Mouse (Mus musculus) frontal cortex, postnatal 25 days (tissue): ENCODE results near the gene Txndc5.

Experiments
- DNase-seq, 2 experiments: peaks; one replicate each; pipeline ENCODE4 v3.0.0; 2022; ENCODE audit warnings: low spot score in 2 of 2

Txndc5 gene

DNA sequence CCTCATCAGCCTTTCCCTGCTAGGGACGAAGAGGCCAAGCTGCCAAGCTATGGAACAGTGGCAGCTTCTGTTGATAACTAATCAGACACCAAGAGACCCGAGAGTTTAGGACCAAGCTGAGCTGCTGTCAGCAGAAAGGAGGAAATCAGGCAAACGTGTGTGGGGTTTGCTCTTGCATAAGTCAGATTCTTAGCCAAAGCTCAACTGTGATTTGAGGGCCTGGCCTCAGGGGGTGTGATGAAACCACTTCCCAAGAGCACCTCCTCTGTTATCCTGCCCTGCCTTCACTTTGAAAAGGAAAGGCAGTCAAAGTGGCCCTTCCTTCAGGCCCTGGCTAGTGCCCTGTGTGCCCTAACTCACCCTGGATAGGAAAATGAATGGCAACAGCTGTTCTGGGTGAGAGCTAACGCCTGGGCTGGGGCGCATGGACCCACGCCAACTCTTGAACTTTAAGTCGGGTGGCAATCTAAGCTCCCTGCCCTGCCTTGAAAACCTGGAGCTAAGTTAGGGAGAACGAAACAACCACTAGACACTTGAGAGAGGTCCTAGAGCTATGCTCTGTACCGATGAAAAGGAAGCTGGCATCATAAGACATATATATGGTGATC, at the start of gene Txndc5:
Txndc5 (minus strand) TSS at position 138 of the 608 bp plus-strand sequence.
- no peak for DNase-seq

DNA sequence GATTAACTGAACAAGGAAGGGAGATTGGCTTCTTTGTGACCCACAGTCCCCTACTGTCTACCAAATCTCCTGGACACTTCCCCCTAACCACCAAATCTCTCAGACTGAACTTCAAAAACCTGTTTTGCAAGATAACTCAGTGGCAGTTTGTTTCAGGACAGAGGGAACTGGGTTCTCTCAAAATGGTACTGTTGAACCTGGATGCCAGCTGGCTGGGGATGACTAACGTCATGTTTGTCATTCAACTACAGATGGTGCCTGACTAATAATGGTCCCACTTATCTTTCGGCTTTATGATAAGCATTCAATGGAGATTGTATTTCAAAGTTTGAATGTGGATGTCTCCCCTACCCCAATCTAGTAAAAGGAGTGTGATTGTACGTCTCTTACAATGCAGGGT, 46.0 kb upstream of the Txndc5 start:
- no peak for DNase-seq

DNA sequence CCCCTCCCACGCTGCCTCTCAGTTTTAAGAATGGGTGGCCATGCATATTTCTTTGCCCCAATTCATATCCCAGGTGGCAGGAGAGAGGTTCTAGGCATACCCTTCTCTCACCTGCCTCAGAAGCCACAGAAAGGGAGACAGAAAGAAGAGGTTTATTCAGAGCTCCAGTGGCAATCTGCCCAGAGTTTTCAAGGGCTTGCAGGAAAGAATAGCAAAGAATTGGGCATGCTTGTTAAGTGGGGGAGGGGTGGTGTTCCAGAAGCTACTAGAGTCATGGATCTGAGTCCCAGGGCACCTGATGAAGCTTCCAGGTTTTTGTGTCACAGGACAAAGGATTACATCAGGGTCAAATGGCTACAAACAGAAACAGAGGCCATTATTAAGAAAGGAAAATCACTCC, 44.7 kb upstream of the Txndc5 start:
- no peak for DNase-seq

DNA sequence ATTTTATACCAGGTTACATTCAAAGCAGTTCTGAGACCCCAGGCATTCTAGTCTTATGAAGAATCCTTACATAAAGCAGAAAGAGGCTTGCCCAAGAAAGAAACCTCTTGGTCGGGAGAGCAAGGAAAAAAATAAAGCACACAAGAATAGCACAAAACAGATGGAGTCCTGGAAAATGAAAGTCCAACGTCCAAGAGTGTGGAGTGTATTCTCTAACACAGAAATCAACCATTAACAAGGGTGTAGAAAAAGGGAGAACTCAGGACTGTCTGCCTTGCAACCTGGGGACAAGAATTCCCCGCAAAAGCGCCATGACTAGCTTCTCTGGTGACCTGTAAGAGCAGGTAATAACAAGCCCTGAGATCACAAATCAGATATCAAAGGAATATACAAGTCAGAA, 36.6 kb upstream of the Txndc5 start:
- DNase-seq = no peak

DNA sequence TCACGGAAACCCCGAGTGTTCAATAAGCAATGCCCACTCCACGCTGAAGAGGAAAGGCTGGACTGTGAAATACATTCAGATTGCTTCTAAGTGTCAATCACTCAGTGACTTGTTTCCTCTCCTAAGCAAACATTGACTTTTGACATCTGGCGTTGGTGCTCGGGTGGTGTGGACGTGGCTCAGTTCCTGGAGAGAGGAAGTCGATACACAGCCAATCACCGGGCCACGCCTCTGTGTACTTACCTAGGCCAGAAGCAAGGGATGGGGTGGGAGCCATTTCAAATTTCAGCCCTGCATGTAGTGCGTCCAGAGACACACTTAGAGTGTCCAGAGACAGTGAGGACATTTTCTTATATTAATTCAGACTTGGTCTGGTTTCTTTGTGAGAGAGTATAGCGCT, 26.0 kb upstream of the Txndc5 start:
- no peak for DNase-seq

DNA sequence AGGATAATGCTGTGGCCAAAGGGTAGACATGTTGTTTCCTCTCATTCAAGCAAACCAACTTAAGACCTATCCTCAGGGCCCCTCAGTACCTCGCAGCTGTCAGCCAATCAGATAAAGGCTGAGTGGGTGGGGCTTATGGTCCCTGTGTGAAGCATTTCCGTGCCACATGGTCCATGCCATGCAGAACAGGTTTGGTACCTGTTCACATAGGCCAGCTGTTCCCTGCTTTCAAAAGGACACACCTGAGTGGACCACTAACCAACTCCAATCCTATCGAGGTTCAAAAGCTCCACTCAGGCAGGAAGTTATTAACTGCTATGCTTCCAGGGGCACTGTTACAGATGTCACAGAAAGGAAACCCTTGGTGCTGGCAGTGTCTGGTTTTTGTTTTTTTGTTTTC, 25.6 kb upstream of the Txndc5 start:
- no peak for DNase-seq

DNA sequence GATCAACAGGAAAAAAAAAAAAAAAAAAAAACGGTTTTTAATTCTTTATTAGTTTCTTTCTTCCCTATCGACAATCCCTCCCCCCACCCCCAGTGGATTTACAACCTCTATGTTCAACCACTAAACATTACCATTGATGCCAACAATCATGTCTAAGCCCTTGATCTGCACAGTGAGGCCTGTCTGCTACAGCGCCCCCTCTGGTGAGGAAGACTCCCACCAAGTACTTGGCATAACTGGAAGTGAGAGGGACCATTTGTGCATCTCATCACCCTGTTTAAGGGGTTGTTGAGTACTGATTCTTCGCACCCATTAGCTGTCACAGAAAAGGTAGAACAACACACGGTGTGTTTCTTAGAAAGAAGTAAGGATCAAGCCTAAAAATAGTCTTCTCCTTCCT, 20.1 kb upstream of the Txndc5 start:
- DNase-seq = no peak

DNA sequence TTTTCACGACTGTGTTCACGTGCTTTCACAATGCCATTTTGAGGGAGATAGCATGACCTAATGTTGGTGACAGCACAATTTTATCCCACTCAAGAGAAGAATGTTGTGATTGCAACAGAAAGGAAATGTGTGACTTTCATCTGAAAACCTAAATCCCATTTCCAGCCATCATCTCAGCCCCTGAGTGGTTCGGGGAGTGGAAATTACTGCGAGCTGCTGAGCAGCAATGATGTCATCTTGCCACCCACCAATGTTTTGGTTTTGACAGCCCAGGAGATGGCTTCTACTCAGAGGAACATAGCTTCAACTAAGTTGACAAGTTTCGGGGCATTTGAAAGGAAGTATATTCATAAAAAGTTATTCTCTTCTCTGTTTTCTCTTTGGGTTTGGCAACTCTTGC, 19.1 kb upstream of the Txndc5 start:
- DNase-seq = no peak

DNA sequence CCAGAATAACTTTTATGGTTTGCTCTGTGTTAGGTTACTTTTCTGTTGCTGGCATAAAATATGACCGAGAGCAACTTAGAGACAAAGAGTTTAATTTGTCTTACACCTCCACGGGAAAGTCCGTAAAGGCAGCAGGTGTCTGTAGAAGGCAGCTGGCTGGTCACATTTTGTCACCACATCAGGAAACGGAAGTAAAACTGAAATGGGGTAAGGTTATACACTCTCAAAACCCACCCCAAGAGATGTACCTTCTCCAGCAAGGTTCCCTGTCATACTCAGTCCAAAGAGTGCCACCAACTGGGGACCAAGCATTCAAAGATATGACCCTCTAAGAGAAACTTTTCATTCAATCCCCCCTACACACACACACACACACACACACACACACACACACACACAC, 18.1 kb upstream of the Txndc5 start:
- DNase-seq = no peak

DNA sequence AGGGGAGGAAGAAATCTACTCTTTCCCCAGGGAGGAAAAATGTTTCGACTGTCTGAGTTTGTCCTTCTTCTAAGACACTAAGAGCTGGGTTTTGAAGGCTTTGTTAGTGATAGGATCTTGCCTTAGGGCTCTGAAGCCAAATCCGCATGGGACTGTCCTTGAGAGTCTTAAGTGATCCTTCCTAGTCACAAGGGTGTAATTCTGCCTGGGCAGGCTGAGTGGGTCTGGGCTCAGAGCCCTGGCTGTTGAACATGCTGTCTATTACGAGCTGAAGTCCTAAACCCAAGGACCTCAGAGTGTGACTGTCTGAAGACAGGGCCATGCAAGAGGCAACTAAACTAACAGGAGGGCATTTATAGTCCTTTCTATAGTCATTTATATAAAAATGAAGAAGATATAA, 16.8 kb upstream of the Txndc5 start:
- no peak for DNase-seq

DNA sequence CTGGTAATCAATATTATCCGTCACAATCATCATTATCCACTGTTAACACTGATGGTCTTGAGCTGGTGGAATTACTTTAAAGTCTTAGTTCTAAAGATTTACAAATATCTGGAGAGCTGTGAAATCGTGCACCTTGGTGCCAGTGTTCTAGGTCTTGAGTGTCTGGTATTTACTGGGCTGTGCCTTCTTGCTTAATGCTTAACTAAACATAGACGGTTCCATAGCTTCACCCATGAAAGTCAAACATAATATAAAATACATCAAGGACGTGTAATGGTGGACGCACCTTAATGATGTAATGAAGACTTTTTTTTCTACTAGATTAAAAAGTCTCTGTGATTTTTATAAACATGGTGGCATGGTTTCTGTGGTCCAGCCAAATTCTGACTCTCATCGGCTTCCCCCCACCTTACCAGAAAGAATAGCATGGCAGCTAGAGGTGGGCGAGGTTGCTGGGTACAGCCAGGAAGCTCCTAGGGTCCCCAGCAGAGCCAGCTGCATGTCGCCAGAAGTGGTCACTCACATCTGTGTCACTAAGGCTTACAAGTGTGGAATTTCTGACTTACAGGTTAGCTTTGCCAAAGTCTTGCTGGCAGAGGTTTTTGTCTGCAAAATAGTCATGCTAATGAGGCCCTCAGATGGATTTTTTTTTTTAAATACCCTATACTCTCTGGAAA, 16.3 kb upstream of the Txndc5 start:
- no peak for DNase-seq

DNA sequence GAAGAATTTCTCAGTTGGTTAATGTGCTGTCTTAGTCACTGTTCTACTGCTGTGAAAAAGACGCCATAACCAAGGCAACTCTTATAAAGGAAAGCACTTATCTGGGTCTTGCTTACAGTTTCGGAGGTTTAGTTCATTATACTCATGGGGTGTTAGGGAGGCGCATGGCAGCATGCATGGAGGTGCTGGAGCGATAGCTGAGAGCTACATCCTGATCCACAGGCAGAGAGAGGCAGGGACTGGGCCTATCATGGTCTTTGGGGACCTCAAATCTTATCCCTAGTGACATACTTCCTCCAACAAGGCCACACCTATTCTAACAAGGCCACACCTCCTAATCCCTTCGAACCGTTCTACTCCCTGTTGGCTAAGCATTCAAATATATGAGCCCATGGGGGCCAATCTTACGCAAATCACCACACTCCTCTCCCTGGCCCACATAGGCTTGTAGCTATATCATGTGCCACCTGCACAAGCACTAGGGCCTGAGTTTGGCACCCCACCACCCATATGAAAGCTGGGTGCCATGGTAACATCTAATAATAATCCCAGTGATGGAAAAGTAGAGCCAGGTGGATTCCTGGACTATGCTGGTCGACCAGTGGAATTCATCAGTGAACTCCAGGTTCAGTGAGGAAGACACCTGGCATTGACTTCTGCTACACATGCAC, 15.0 kb upstream of the Txndc5 start:
- no peak for DNase-seq

DNA sequence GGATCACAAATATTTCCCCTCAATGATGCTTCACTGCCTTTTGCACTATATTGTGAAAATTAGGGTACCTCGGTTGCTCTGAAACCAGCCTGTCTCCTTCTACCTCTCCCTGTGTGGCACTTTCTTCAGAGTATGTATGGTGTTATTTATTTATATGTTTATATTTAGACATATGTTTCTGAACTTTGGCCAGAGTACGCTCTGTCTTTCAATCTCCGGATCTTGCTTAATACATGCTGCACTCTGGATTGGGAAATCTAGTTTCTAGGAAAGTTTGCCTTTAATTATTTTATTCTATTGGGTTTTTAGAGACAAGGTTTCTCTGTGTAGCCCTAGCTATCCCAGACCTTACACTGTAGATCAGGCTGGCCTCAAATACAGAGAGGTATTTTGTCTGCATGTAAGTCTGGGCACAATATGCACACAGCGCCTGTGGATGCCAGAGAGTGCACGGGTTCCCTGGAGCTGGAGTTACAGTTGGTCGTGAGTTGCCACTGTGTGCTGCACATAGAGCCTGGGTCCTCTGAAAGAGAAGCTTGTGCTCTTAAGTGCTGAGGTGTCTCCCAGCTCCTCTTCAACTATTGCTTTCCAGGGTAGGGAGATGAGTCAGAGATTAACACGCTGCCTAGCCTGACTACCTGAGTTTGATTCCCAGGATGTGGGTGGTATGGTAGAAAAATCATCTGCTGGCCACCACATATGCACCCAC, 10.7 kb upstream of the Txndc5 start:
- DNase-seq = no peak

DNA sequence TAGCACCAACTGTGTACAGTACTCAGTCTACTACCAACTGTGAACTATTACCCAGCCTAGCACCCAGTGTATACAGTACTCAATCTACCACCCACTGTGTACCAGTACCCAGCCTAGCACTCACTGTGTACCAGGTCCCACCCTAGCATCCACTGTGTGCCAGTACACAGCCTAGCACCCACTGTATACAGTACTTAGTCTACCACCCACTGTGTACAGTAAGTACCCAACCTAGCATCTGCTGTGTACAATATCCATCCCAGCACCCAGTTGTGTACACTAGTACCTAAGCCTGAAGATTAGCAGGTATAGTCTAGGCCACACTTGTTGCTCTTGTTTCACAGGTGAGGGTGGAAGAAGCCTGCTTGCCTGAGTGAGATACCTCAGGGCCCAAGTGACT, 8.9 kb upstream of the Txndc5 start:
- no peak for DNase-seq

DNA sequence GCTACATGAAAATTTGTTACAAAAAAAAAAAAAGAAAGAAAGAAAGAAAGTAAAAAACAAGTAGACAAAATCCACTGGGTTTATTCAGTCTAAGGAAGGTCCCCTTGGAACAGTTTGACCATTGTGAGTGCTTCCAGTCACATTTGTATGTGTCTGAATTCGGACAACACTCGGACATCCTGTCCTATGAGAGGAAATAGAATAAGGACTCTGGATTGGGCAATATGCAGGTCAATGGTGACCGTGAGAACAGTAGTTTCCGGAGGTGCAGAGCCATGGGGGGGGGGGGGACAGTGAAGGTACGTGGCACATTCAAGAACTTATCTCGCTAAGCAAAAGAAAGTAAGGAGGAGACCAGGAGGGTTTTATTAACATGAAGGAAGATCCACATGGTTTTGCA, 6.1 kb upstream of the Txndc5 start:
- DNase-seq = no peak

DNA sequence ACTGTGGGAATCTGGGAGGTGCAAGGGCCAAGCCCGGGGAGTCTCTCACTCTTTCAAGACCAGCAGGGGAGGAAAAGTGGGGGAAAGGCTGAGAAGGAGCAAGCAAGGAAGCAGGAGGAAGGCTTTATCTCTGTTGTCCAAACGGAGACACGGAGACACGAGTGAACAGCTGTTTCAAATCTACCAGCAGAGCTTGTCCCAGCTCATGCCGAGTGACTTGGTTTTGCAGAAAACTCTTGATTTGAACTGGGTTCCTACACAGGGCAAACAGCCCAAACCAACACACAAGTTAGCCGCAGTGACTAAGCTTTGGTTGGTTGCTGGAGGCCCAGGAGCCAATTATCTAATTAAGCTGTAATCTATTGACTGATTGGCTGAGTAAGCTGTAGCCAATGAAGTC, 5.4 kb upstream of the Txndc5 start:
- DNase-seq = no peak

DNA sequence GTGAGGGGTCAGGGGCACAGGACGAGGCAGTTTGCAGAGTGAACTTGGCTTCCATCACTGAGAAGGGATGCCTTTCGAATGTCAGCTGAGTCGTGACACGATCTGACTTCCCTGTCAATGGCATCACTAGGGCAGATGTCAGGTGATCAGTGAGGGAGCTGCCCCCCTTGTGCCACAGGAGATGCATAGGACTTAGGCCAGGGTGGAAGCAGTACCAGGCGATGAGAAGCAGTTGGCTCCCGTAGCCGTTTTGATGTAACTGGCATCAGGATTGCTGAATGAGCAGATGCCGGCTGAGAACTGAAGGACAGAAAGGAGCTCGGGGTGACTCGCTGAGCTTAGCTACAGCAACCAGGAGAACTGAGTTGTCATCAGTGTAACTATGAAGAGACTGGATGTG, 4.8 kb upstream of the Txndc5 start:
- no peak for DNase-seq

DNA sequence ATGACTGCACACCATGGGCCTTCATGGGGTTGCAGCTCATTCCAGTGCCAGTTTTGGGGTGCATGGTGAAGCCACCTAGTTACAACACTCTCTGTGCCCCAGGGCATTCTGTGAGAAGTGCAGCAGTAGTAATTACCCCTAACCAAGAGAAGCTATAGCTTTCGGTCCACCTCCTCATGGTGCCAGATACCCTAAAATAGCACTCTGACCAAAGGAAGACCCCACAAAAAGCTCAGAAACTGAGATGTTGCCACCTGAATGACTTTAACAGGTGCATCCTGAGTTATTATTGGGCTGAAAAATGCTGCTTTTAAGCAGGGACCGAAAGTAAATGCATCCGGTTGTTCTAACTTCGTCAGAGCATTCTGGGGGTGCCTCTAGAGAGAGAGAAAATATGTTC, 2.9 kb upstream of the Txndc5 start:
- DNase-seq = no peak

DNA sequence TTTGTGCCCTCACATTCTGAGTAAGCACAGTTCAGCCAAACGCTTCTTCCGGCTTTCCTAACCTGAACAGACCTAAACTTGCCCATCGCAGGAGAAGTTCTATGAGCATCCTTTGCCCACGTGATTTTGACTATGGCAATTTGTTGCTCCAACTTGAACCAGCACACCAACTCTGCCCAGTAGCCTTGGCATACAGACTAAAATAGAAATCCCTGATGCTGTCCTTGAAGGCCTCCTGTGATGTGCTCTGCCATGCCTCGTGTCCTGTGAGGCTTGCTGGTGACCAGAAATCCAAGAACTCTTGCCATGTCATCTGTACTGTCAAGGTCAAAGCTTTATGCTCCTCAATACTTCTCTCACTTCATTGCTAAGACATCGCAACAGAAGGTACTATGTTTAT, 952 bp upstream of the Txndc5 start:
- DNase-seq = no peak

DNA sequence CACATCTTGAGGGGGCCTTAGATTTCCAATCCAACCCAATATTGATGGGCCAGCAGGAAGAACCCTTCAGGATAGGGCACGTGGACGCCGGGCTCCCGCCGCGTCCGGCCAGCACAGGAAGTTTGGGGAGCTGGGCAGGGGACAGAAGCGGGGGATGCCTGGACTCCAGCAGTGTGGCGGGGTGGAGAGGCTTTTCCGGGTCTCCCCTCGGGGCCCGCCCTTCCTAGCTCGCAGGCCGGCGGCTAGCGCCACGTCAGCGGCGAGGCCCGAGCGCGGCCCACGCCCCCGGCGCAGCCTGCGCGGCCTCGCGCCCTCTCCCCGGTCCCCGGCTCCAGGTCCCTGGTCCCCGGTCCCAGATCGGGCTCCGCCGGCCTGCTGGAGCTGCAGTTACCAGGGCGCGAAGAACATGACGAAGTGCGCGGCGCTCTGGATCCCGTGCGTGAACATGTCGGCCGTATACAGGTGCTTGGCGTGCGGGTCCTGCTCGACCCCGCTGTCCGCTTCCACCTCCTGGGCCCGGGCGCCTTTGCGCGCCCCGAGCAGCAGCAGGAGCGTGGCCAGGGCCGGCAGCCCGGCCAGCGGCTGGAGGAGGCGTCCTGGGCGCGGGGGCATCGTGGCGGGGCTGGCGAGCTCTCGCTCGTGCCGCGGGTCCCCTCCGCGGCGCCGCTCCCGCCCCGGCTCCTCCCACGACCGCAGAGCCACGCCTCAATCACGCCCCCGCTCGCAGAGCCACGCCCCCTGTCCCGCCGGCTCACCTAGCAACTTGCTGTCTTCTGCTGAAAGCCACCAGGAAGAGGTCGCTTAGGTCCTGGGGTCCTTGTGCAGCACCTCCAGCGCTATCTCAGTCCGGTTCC, 600 bp downstream of the Txndc5 start:
- DNase-seq = peak; percentile 63 to 78

DNA sequence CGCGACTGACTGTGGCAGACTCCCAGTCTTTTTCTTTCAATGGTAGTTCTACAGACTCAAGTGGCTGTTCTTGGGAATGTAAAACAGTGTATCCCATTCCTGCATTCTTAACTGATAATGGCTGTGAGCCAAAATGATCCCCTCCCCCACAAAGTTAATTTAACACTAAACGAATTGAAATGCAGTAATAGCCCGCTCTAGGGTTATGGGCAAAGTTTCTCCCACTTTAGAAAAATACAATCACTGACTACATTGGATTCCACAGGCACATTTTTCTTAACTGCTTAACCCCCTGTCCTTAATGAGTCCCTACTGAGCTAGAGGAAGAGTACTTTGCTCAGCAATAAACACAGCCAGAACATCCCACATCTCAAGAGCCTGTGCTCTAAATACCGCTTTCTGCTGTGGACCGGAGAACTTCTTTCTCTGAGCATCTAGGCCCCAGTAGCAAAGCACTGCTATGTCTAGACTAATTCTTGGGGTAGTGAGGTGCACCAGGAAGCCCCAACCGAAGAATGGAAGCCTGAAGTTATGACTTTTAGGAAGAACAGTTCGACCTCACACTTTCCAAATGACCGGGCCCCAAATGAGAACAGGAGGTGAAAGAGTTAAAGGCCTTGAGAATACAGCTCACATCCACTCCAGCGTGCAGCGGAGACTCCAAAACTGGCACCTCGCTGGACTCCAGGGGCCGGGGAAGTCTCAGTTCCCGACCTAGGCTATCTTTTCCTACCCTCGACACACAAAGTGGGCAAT, 1.4 kb downstream of the Txndc5 start:
- DNase-seq = no peak
